Mouse (Mus musculus) retina, postnatal 1 day (tissue): ENCODE results near the gene Sohlh2.
"Not testable (repeated sequence)": the region's sequence is repeated elsewhere in the genome, so short reads cannot be mapped to it uniquely, and the experiment has no call there.

ENCODE experiments used
- DNase-seq: peaks from one replicate; pipeline ENCODE4 v3.0.0-alpha.2; 2012

Sohlh2 gene

DNA sequence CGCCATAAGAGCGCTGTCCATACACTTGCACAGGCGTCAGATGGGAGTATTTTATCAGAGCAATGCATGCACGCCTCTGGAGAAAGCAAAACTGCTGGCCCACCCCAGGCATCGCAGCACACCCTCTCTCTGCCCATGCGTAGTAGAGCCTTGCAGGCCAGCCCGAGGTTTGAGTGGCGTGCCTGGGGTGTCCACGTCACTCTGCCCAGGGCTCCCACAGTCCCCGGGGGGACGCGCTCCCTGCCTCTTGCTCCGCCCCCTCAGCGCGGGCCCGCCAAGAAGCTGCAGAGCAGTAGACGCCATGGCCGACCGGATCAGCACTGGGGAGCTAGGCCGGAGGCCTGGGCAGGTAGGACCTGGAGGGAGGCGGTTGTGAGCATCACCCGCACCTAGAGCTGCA lies at the start of gene Sohlh2:
Gene Sohlh2 (plus strand): TSS at position 263 of the 400 bp plus-strand sequence.
- no peak for DNase-seq

DNA sequence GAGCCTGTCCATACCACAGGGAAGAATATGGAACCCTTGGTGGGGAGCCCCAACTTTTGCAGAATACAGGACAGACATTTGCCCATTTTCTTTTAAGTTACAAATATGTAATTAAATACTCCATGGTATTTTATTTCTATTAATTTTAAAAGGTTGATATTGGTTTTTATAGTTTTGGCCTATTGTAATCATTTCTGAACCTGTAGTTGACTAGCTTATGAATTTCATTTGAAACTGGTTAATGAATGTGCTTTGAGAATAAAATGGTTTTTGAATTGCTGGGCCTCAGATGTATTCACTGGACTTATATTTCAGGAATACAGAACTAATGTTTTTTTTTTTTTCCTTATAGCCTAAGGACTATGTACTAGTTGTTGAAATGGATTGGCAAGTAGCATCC lies 44.8 kb upstream of the Sohlh2 start, which contains the start of gene Ccdc169:
Gene Ccdc169 (plus strand): TSS at position 301 of the 400 bp plus-strand sequence.
- DNase-seq: no peak

DNA sequence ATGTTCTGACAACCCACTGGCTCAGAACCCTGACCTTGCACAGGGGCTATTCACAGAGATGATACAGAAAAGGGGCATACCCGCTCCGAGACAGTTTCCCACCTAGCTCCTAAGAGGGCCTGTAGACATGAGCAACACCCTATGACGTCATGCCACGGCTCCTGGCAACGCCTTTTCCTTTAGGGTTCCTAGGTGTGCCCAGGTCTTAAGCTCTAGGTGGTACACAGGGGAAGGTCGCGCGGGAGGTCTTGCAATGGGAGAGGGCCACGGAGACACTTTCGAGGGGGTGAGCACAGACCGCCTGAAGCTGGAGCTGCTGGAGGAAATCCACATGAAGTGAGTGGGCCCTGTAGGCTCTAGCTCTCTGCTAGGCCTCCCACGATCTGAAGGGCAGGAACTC lies 42.0 kb upstream of the Sohlh2 start:
- no peak for DNase-seq

DNA sequence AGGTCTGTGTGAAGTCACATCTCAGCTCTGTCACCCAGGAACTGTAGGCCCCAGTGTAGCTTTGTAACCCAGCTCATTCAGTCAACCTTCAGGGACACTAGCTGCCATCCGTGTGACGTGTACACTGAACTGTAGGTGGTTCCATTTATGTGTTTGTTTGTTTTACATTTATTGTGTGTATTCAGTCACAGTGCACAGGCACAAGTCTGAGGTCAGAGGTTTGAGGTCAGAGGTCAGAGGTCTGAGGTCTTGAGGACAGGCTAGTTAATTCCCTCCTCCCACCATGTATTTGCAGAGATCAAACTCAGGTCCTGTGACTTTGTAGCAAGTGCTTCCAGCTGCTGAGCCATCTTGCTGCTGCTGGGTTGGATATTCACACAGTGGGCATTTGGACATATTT lies 40.4 kb upstream of the Sohlh2 start:
- no peak for DNase-seq

DNA sequence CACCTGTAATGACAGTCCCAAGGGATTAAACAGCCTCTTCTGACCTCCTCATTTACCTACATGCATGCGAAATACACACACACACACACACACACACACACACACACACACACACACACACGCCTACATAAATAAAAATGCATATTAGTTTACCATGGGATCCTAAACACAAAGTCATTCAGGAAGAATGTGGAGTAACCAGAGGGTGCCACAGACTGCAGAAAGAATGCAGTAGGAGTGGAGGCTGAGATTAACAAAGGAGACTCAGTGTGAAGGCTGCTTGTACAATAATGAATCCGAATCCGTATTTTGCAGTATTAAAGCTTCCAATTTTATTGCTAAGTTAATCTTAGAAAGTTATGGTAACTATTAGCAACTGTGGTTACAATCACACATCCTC lies 36.9 kb upstream of the Sohlh2 start:
- DNase-seq: no peak

DNA sequence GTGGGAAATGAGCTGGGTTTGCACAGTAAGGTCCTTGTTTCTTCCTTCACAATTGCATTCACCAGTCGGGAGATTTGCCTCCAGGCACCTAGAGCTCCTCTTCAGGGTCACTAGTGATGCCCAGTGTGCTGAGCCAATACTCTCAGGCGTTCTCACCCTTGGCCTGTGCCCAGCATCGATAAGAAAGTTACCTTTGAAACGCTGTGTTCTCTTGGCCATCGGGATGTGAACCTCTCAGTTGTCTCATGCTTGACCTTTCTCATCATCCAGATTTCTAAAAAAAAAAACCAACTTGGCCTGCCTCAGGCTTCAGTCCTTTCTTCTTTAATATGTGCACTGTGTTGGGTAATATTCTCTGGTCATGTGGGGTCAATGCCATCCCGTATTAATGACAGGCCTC lies 35.4 kb upstream of the Sohlh2 start:
- no peak for DNase-seq

DNA sequence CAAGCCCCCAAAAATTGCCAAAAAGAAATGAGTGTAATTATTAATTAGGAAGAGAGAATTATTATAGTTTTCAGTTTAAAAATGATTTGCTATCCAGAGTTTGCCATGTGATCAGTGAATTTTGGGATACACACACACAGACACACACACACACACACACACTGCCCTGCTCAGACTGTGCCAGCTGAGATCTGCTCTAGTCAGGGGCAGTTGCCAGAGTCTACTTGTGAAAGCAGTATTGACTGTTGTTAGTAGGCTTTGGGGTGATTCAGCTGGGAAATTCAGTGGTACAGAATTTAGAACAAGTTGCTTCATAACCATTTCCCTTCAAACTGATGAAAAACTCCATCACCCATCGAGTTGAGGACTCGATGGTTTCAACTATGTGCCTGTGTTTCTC lies 34.7 kb upstream of the Sohlh2 start:
- no peak for DNase-seq

DNA sequence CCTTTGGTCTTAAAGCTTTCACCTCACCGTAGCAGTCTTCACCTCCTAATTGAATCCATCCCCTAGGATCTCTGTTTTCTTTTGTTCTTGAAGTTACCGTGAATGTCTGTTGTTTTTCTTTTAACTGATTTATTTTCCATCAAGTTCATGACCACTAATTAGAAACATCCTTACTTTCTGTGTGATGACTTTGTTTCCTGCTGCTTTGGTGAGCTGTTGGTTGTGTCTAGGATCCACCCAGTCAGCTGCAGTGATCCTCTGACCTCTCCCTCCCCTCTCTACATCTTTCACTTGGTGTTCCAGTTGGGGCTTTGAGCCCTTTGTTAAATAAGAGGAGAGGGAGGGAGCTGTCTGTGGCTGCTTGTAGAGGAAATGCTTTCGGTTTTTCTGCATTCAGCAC lies 33.7 kb upstream of the Sohlh2 start:
- no peak for DNase-seq

DNA sequence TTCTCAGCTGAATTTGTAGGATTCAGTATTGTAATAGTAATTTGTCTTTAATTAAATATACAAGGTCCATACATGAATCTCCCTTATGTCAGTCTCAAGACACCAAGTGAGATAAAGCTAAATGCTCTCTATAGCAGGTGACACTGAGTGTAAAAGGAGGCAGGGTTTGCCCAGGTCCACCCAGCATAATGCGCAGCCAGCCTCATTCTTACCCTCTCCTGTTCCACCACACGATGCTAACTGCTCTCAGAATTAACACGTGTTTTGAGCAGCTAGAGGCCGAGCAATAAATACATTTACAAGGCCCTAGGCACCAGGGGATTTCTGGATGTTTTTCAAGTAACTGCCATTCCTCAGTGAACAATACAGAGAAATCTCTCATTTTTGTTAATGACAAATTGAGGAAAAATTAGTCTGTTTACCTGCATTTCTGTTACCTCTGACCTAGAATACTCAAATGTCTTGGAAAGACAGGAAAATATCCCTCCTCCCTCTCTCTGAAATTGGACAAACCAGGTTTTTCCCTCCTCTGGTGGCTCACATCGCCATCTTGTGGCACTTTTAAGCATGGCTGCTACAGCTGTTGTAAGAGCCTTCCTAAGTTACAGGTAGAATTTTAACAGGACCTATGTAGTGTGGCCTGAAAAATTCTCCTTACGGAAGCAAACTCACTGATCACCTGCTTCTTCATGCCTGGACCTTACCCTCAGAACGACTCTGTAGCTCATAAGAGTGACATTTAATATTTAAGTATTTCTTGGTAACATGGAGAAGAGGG lies 30.0 kb upstream of the Sohlh2 start:
- peak; percentile 66 for DNase-seq

DNA sequence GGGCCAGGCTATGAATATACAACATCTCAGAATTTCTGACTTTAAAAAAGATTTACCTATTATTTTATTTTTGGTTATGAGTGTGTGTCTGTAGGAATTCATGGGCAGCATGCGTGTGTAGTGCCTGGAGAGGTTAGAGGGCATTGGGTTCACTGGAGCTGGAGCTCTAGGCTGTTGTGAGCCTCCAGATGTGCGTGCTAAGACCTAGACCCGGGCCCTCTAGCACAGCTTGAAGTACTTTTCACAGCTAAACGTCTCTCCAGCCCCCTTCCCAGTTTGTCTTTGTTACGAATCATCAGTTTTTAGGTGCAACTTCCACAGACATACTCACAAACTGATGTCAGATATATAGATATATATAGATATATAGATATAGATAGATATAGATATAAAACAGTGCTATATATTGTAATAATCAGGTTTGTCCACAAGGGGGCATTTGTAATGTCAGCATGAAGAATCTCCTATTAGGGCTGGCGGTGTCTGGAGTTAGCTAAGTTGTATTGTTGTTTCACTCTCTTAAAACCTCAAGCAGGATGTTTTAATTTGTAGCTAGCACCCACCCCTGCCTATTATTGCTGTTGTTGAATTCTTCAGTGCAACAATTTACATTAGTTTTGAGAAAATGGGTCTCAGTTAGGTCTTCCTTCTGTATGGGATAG lies 29.0 kb upstream of the Sohlh2 start:
- DNase-seq: peak; percentile 69

DNA sequence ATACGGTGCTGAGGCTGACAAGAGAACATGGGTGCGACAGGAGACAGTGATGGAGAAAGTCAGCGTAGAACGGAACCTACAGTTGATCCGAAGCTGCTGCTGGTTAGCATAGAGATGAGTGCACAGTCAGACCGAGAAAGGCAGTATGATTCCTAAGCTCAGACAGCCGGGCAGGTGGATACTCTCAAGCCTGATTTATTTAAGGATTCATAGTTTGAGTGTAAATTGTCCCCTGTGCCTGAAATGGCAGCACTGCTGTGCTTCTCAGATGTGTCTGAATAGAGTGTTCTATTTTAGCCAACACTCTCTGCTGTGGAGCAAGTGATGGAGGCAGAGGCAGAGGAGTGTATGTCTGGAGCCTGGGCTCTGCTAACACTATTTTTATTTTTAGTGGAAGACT lies 27.7 kb upstream of the Sohlh2 start:
- no peak for DNase-seq

DNA sequence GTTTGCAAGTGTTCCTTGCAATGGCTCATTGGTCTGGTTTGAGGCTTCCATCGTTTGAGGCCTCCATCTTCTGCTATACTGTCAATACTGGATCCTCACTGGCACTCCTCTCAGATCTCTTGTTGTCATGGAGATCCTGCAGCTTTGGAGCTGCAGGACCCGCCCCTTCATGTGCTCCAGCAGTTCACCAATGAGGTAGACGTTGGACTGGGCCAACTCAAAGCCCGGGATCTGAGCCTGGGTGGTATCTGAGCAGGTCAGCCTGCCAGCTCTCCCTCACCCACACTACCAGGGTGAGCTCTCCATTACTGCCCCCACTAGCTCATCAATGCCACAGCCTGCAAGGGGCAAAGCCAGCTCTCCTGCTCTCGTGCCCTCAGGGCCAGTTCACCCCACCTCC lies 24.4 kb upstream of the Sohlh2 start:
- no peak for DNase-seq

DNA sequence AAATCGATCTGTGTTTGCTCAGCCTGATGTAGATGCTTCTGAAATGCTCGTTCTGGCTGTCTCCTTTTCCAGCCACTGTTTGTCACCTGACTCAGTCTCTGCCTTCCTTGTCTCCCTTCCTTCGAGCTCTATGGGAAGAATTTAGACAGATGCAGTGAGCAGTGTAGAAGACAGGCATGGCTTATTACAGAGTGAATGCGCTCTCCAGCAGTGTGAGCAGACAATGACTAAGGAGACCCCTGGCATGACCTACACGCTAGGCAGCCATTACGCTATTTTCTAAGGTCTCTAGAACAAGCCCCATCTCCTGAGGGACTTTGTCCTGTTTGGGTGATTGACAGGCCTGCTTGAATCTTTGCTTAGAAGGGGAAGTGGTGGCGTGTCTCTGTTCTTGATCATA lies 20.7 kb upstream of the Sohlh2 start:
- no peak for DNase-seq

DNA sequence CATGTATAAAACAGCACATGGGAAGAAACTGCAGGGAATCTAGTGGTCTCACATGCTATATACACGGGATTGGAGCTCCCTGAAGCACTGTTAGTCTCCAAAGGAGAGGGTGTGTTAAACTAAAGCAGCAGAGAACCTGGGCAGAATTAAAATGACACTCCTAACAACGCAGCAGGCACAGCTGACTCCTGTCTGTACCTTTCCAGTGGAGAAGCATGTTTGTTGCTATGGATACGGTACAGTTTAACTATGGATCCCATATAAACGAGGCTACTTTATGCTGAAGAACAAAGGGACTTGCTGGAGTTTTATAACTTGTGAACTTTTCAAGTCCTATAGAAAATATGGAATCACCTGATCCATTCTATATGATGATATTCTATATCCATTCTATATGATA lies 18.3 kb upstream of the Sohlh2 start:
- no peak for DNase-seq

DNA sequence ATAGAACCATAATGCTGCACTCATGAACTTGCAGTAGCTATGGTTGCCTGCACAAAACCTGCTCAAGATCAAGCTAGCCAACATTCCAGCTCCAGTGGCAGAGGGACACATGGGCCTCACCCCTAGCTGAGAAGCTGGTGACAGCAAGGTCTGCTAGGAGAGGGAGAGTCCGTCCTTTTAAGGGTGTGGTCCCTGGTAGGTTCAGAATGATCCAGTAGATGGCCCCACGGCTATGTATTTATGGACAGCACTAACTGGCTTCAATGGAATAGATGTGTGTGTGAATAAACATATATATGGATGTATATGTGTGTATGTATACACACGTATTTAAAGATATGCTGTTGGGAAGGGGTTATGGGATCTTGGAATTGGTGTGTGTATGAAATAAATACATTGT lies 9.3 kb upstream of the Sohlh2 start:
- DNase-seq: no peak

DNA sequence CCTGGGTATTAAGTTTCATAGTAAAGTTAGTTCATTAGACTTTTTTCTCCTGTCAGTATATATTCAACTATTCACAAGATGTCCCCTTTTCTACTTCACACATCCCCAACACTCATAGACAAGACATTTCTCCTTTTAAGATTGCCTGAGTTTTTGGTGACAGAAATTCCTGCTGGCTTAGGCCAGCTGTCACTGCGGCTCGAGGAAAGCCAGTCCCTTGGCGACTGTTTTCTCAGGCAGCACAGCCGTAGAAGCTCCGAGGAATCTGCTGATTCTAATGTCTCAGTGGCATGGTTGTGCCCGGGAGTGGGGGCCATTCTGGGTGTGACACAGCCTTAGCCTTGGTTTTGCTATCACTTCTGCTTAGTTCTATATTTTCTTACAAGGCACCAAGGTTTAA lies 4.6 kb upstream of the Sohlh2 start:
- DNase-seq: no peak

DNA sequence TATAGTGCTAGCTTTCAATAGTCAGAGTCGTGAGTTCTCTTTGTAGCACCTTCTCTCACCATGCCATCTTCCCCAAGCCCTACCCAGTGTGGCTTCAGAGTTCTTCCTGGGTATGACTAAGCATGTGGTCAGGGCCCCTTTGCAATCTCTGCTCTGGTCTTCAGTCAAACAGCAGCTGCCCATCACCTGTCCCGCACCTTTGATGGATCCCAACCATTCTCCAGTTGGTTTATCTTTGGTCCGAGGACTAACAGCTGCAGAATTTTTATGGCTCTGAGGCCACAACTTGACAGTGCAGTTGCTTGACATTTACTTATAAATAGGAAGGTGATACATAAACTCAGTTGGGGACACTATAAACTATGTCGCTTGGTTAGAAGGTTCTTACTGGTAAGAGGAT lies 9.8 kb downstream of the Sohlh2 start:
- no peak for DNase-seq

DNA sequence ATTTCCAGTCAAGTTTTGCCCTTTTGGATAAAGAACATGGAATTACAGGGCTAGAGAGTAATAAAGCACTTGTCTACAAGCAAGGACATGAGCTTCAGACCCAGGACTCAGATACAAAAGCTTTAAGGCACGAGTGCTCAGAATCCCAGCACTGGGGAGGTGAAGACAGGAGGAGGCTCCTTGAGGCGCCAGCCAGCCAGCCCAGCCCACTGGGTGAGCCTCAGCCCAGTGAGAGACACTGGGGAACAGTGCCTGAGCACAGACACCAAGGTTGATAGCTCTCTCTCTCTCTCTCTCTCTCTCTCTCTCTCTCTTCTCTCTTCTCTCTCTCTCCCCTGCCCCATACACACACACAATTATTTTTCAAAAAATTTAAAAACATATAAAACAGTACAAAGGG lies 11.5 kb downstream of the Sohlh2 start:
- no peak for DNase-seq

DNA sequence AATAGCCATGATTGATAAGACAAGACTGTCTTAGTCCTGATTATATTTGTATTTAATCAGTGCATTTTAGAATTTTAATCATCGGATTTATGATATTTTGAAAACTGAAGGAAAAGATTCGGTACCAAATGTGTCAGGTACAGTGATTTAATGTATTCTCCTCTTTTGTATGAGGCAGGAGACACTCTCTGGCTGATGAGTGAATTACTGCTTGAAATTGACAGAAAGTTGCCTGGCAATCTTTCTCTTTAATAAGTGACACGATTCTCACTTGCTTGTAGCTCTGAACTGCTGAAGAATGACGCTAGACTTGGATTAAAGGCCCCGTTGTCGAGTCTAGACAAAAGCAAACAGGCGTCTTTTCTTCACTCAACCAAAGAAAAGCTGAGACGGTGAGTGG lies 13.0 kb downstream of the Sohlh2 start:
- no peak for DNase-seq

DNA sequence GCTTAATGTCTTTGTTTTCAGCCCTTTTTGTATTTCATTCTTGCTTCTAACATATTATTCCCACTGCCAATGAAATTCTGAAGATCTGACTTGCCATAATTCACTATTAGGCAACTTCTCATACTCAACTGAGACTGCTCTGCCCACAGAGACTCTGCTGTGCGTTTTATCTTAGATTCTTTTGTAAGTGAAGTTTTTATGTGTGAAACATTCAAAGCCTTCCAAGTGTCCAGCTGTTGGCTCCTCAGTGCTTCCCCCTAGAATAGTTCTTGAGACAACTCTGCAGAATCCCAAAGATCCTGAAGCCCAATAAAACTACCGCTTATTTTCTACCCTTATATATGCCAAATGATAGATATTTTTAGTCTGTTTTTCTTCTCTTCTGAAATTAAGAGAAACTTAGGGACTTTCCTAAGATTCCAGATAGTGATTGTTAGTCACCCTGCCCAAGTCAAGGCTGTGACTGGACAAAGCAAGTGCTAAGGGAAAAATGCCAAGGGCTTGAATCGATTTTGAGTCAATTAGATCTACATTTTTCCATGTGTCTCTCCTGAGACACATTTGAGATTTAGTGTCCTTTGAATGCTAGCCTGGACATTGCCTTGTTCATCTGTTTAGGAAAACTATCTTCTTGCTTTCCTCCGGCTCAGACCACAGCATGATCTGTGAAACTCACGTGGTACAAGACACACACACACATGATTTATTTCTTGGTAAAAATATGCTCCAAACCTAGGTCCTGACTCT lies 13.9 kb downstream of the Sohlh2 start:
- DNase-seq: no peak

DNA sequence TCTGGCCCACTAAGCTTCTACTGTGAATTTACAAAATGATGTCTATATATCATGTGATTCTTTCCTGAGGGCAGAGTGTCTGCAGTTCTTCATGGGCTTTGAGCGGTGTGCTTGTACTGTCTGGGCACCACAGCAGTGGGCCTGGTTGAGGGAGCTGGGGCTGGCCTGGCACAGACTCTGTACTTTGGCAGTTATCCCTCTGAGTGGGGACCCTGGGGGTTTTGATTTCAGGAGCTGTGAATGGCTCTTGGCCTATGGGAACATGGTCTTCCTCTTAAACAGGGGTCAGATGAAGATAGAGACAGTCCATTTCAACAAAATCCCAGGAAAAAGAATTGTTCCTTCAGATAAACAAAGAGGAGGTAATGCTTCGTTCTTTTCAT lies 14.5 kb downstream of the Sohlh2 start:
- no peak for DNase-seq

DNA sequence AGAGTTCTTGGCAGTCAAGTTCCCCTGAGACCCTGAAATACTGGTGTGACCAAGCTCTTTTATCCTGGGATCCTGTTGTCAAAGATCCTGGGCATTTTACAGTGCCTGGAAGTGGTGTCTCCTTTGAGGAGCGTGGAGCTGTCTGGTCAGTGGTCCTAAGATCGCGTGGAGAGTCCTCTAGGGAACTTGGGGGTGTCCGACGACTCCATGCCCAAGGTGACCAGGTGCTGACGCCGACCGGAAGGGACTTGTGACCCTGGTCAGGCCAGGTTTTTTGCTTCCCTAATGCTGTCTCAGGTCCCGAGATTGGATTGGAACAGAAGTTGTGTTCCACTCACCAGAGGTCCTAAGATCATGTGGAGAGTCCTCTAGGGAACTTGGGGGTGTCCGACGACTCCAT lies 21.8 kb downstream of the Sohlh2 start:
- not testable (repeated sequence) for DNase-seq

DNA sequence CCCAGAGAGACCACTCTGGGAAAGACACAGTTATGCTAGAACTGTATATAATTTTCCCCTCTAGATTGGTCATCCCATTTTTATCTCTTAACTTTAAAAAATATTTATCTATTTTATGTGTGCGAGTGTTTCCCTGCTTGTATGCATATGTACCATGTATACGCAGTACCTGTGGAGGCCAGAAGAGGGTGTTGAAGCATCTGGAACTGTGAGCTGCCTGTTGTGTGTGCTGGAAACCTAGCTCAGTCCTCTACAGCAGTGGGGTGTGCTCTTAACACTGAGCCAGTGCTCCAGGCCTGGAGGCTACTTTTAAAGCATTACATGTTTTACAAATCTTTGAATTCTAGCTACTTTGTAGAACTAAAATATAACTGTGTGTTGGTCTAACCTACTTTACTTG lies 24.6 kb downstream of the Sohlh2 start:
- DNase-seq: no peak

DNA sequence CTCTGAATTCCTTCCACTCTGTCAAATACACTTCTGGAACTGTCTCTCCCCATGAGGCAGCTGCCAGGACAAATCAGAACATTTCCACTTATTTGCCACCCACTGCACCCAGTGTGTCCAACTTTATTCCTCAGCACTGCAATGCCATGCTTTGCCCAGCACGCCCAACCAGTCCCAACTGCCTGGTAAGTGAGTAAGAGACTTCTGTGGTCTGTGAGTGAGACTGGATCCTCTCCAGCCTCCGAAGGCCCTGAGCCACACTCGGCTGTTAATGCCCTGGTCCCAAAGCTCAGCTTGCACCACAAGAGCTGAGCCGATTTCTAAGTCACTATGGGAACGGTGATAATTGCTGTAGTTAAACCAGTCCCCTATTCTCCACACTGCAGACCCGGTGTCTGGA lies 25.8 kb downstream of the Sohlh2 start:
- DNase-seq: peak; percentile 37
